Mouse (Mus musculus) limb, embryonic 15.5 days (tissue): ENCODE measurements around the gene Mcpt9. TPM values are rescaled to one million over a fixed set of nuclear protein-coding genes. Genes with fewer than 3 reads are reported as not detected.
"Not testable (repeated sequence)": the region's sequence is repeated elsewhere in the genome, so short reads cannot be mapped to it uniquely, and the experiment has no call there.

Experiments
- ATAC-seq: fragments of 200-750 bp; cut with Nextera tagmentation; 2 replicates; pipeline ENCODE4 v1.8.0; 2017; ENCODE audit warnings: low read depth, moderate TSS enrichment; ENCODE audit not compliant: insufficient number of reproducible peaks, low FRiP score, low TSS enrichment
- H3K27ac ChIP-seq: fragments of 300-500 bp; sonication (generic); 2 replicates; pipeline ENCODE4 v1.5.1; 2015; ENCODE audit warnings: moderate library complexity, mild to moderate bottlenecking, inconsistent platforms
- H3K27me3 ChIP-seq: fragments of 300-500 bp; sonication (generic); 2 replicates; pipeline ENCODE4 v1.6.1; 2015; ENCODE audit warnings: inconsistent platforms
- H3K36me3 ChIP-seq: fragments of 300-500 bp; sonication (generic); 2 replicates; pipeline ENCODE4 v1.6.1; 2015; ENCODE audit warnings: inconsistent platforms
- H3K4me1 ChIP-seq: fragments of 300-500 bp; sonication (generic); 2 replicates; pipeline ENCODE4 v1.6.1; 2015; ENCODE audit warnings: inconsistent platforms
- H3K4me2 ChIP-seq: fragments of 300-500 bp; sonication (generic); 2 replicates; pipeline ENCODE4 v1.6.1; 2015; ENCODE audit warnings: mild to moderate bottlenecking, inconsistent platforms
- H3K4me3 ChIP-seq: fragments of 300-500 bp; sonication (generic); 2 replicates; pipeline ENCODE4 v1.5.1; 2015; ENCODE audit warnings: mild to moderate bottlenecking, inconsistent platforms
- H3K9ac ChIP-seq: fragments of 300-500 bp; sonication (generic); 2 replicates; pipeline ENCODE4 v1.6.1; 2015; ENCODE audit warnings: inconsistent platforms
- H3K9me3 ChIP-seq: fragments of 300-500 bp; sonication (generic); 2 replicates; pipeline ENCODE4 v1.6.1; 2016; ENCODE audit warnings: inconsistent platforms
- WGBS: fragments of 180-500 bp; shearing (Covaris S2); methylation state at CpG from one replicate; pipeline ENCODE4 v1.1.7; 2015; 5-methylcytosine and 5-hydroxymethylcytosine counted together
- polyA plus RNA-seq: library from polyadenylated mRNA; unstranded; fragments of >200 nt; fragmentation: Nextera tagmentation; extraction: Ambion mirVana; gene quantifications from 2 replicates; pipeline ENCODE4 v1.2.1, GENCODE M21; 2015

Gene Mcpt9
- polyA plus RNA-seq: not detected in 2 replicates

DNA sequence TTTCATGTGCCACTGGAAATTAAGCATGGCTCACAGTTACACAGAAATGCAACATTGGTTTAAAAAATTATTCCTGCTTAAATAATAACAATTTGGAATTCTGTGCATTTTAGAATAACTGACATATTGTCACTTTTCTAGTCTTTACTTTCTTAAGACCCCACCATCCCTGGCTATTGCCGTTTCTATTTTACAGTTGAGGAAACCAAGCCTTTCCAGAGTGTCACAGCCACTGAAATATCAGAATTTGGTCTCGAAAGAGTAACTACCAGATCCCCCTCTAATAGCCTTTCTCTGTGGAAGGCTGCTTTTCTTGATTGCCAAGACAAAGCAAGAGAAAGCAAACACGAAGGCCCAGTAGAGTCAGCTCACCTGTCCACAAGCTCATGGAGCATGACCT is at the start of gene Mcpt9:
TSS of gene Mcpt9 (minus strand) at position 101 of the 400 bp plus-strand sequence.
- not testable (repeated sequence) for H3K27me3 ChIP-seq, H3K9ac ChIP-seq, H3K4me3 ChIP-seq, H3K27ac ChIP-seq, H3K36me3 ChIP-seq, ATAC-seq, H3K4me2 ChIP-seq, H3K4me1 ChIP-seq, H3K9me3 ChIP-seq
- WGBS: 80% methylated on average over 3 of the region's 3 CpGs

DNA sequence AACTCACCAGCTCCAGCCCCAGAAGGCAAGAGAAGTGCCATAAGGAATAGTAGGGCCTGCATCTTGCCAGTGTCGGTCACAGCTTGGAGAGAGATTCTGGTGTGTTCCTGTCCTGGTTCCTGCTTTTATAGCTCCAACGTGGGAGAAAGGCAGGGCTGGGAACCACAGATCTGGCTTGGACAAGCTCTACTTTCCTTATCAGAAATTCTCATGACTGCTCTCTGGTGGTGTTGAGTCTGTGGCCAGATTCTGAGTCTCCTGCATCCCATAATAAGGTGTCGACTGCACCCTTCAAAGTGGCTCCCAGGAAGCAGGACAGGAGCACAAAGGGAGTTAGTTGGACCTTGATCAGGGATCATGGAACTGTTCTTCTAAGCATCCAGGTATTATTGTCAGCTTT is 31.9 kb upstream of the Mcpt9 start, which contains the start of gene Mcpt4:
TSS of gene Mcpt4 (minus strand) at position 101 of the 400 bp plus-strand sequence.
- WGBS: 60% methylated on average over 3 of the region's 3 CpGs
- not testable (repeated sequence) for H3K9me3 ChIP-seq, H3K9ac ChIP-seq, H3K36me3 ChIP-seq, H3K4me1 ChIP-seq, H3K4me3 ChIP-seq, H3K4me2 ChIP-seq, H3K27ac ChIP-seq, H3K27me3 ChIP-seq, ATAC-seq

DNA sequence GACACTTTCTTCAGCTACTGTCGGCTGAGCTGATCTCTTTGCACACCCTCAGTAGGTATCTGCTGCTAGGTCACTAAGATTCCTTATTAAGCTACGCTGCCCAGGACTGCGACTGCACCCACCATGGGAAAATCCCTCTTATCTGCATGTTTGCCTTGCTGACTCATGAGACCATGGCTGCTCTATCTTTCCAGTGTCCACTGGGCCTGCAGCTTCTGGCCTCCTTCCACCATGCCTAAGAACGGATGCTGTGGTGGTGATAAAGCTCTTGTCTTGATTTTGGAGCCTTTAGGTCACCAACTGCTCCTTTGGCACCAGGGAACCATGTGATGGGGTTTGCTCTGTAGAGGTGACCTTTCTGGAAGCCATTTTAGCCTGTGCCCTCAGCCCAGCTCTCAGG is 27.4 kb upstream of the Mcpt9 start:
- Histone ChIP-seq H3K27ac (no peak overlapping the region), H3K27me3 (no peaks in the 10 kb centered on the region), H3K36me3 (no peaks in the 10 kb centered on the region), H3K4me1 (no peaks in the 10 kb centered on the region), H3K4me3 (no peak overlapping the region), H3K9ac (no peak overlapping the region), H3K9me3 (no peaks in the 10 kb centered on the region), H3K4me2 (no peak overlapping the region)
- no peak for ATAC-seq
- WGBS: 85% methylated on average over 4 of the region's 4 CpGs

- Histone ChIP-seq H3K4me3 (no peak overlapping the region), H3K4me2 (no peak overlapping the region), H3K9me3 (no peaks in the 10 kb centered on the region), H3K4me1 (no peaks in the 10 kb centered on the region), H3K36me3 (no peaks in the 10 kb centered on the region), H3K9ac (no peak overlapping the region), H3K27ac (no peak overlapping the region), H3K27me3 (no peaks in the 10 kb centered on the region)
- WGBS: 72% methylated on average over 3 of the region's 3 CpGs
- ATAC-seq: no peak
Observed at GRCm38 (mm10) chr14:56055408-56055807, 25.1 kb upstream of the Mcpt9 start.

- ATAC-seq, H3K27me3 ChIP-seq, H3K4me1 ChIP-seq, H3K4me3 ChIP-seq, H3K9ac ChIP-seq, H3K9me3 ChIP-seq, H3K27ac ChIP-seq, H3K36me3 ChIP-seq, H3K4me2 ChIP-seq: not testable (repeated sequence)
- WGBS: 62% methylated on average over 1 of the region's 1 CpGs
Observed at GRCm38 (mm10) chr14:56041792-56042191, 11.5 kb upstream of the Mcpt9 start, which contains the start of gene Mcpt2. Gene Mcpt2, plus strand, starts transcription at chr14:56042041.

DNA sequence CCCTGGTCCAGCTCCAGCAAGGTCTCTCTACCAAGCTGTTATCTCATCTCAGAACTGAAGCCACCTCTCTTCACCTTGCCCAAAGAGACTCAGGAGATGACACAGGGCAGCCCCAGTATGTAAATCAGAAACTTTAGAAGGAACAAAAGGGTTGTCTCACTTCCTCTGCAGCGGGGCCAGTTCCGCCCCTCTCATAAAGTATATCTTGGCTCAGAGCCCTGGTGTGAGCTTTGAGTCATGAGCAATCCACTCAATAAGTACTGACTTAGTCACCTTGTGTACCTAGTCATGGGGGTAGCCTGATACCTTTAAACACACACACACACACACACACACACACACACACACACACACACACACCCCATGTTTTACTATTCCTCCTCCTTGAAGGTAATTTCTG is 4.1 kb upstream of the Mcpt9 start:
- 42% methylated on average over 2 of the region's 2 CpGs for WGBS

DNA sequence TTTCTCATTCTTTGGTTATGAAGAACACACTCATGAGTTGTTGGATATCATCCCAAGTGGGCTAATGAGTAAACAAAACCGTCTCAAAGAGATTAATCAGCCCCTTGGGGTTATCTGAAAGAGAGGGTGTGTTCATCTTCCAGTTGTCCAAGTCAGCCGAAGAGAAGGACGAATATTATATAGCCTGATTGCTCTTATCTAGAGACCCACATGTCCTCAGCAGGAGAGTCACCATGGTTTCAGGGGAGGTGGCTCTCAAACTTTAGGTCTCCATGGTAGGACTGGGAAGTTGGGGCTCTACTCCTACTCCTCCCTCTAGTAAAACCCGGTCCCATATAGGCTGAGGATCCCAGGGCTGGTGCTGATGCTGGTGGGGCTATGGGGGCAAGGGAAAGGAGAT is 9.0 kb downstream of the Mcpt9 start:
- WGBS: 81% methylated on average over 4 of the region's 4 CpGs
- not testable (repeated sequence) for H3K36me3 ChIP-seq, H3K27me3 ChIP-seq, H3K4me3 ChIP-seq, H3K27ac ChIP-seq, H3K4me2 ChIP-seq, ATAC-seq, H3K4me1 ChIP-seq, H3K9me3 ChIP-seq, H3K9ac ChIP-seq

More for the DNA sequence above, 4.1 kb upstream of the Mcpt9 start:
- ATAC-seq: no peak
- H3K9ac ChIP-seq: no peak overlapping the region
- H3K27me3 ChIP-seq: no peaks in the 10 kb centered on the region
- H3K4me2 ChIP-seq: no peak overlapping the region
- H3K4me3 ChIP-seq: no peak overlapping the region
- H3K9me3 ChIP-seq: no peaks in the 10 kb centered on the region
- H3K27ac ChIP-seq: no peak overlapping the region
- H3K4me1 ChIP-seq: no peaks in the 10 kb centered on the region
- H3K36me3 ChIP-seq: no peaks in the 10 kb centered on the region

GRCm38 (mm10) chr14:56019446-56019845 is 10.8 kb downstream of the Mcpt9 start:
- H3K27me3 ChIP-seq: no peaks in the 10 kb centered on the region
- no peak for ATAC-seq
- no peak overlapping the region for H3K9ac ChIP-seq
- 48% methylated on average over 1 of the region's 1 CpGs for WGBS
- H3K27ac ChIP-seq: no peak overlapping the region
- no peaks in the 10 kb centered on the region for H3K4me1 ChIP-seq
- no peaks in the 10 kb centered on the region for H3K9me3 ChIP-seq
- no peak overlapping the region for H3K4me3 ChIP-seq
- H3K4me2 ChIP-seq: no peak overlapping the region
- H3K36me3 ChIP-seq: no peaks in the 10 kb centered on the region

DNA sequence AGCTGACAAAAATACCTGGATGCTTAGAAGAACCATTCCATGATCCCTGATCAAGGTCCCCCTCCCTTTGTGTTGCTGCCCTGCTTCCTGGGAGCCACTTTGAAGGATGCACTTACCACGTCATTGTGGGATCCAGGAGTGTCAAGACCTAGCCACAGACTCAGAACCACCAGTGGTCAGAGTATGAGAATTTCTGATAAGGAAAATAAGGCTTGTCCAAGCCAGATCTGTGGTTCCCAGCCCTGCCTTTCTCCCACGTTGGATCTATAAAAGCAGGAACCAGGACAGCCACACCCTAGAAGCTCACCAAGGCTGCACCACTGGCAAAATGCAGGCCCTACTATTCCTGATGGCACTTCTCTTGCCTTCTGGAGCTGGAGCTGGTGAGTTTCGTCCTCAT is 12.6 kb downstream of the Mcpt9 start, which contains the start of gene Mcpt1:
TSS of gene Mcpt1 (plus strand) at position 301 of the 400 bp plus-strand sequence.
- ATAC-seq, H3K4me1 ChIP-seq, H3K9me3 ChIP-seq, H3K4me3 ChIP-seq, H3K4me2 ChIP-seq, H3K27me3 ChIP-seq, H3K27ac ChIP-seq, H3K36me3 ChIP-seq, H3K9ac ChIP-seq: not testable (repeated sequence)
- 70% methylated on average over 3 of the region's 3 CpGs for WGBS

- Histone ChIP-seq H3K27ac (no peak overlapping the region), H3K27me3 (no peaks in the 10 kb centered on the region), H3K4me2 (no peak overlapping the region), H3K36me3 (no peaks in the 10 kb centered on the region), H3K9me3 (no peaks in the 10 kb centered on the region), H3K4me3 (no peak overlapping the region), H3K4me1 (no peaks in the 10 kb centered on the region), H3K9ac (no peak overlapping the region)
- 85% methylated on average over 2 of the region's 2 CpGs for WGBS
- no peak for ATAC-seq
Observed at GRCm38 (mm10) chr14:56013924-56014323, 16.4 kb downstream of the Mcpt9 start.

DNA sequence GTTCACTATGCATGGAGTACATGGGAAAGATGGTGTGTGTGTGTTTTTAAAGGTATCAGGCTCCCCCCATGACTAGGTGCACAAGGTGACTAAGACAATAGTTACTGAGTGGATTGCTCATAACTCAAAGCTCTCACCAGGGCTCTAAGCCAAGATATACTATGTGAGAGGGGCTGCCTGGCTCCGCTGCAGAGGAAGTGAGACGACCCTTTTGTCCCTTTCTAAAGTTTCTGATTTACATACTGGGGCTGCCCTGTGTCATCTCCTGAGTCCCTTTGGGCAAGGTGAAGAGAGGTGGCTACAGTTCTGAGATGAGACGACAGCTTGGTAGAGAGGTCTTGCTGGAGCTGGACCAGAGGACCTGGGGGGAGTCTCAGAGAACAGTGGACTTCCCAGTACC is 17.1 kb downstream of the Mcpt9 start:
- Histone ChIP-seq H3K36me3 (no peaks in the 10 kb centered on the region), H3K9me3 (no peaks in the 10 kb centered on the region), H3K9ac (no peak overlapping the region), H3K27me3 (no peaks in the 10 kb centered on the region), H3K4me1 (no peaks in the 10 kb centered on the region), H3K4me2 (no peak overlapping the region), H3K4me3 (no peak overlapping the region), H3K27ac (no peak overlapping the region)
- ATAC-seq: no peak
- WGBS: 68% methylated on average over 3 of the region's 3 CpGs

- 86% methylated on average over 2 of the region's 3 CpGs for WGBS
- H3K9ac ChIP-seq, ATAC-seq, H3K36me3 ChIP-seq, H3K4me2 ChIP-seq, H3K27ac ChIP-seq, H3K4me1 ChIP-seq, H3K4me3 ChIP-seq, H3K9me3 ChIP-seq, H3K27me3 ChIP-seq: not testable (repeated sequence)
Observed at GRCm38 (mm10) chr14:55987464-55987863, 42.8 kb downstream of the Mcpt9 start.
